Comparison of ENCODE assay signal across 8 mouse cellular contexts in the genomic region with DNA sequence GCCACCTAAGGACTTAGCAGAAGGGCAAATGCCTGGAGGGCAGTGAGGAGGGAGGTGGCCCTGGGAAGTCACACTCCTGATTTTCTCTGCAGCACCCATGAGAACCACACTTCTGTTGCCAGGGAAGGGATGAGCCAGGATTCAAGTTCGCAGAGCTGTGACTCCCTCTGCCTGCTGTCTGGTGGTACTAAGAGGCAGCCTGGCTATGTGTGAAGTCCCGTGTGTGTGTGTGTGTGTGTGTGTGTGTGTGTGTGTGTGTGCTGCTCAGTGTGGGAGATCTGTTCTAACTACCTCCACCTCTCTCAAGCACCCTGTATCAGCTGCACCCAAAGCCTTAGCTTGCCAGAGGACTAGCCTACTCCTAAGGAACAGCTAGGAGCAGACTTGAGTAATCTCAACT.
A peak's percentile ranks its signal among the peaks of the same experiment; 100 is the strongest.
DNase-seq lines count a peak whose midpoint lies in the region; ATAC-seq and TF ChIP-seq lines count a peak whose summit lies in the region.

No protein-coding gene starts in this region.

- H3K4me1 ChIP-seq in heart, postnatal 0 days (ENCODE audit: control insufficient read depth, insufficient read depth), result peaks cover 12% of the 10 kb centered on the region; the same call in 1 of the 2 replicates
- H3K4me1 ChIP-seq in heart, embryonic 12.5 days (replicated peaks), result peaks cover 26% of the 10 kb centered on the region
- no peaks in the 10 kb centered on the region for H3K4me1 ChIP-seq in hindbrain, embryonic 12.5 days

- 54% methylated on average over 2 of the region's 2 CpGs for WGBS in heart, postnatal 0 days
- WGBS in heart, embryonic 12.5 days, result 61% methylated on average over 2 of the region's 2 CpGs
- WGBS in hindbrain, embryonic 12.5 days, result 90% methylated on average over 2 of the region's 2 CpGs

- CTCF ChIA-PET in Patski (lab: Charles Lee), result interaction anchor here (0.7 to 1.5 kb wide), 4 partner anchors 11 to 489 kb away, joined by 3 to 5 read pairs (median 4); no protein-coding TSS in a partner anchor

- no peak overlapping the region for H3K27ac ChIP-seq in heart, postnatal 0 days (ENCODE audit: low read depth)
- no peak overlapping the region for H3K27ac ChIP-seq in heart, embryonic 12.5 days (ENCODE audit: poor library complexity, severe bottlenecking)
- no peak overlapping the region for H3K27ac ChIP-seq in hindbrain, embryonic 12.5 days

- no peaks in the 10 kb centered on the region for H3K9me3 ChIP-seq in heart, postnatal 0 days (replicated peaks; ENCODE audit: control insufficient read depth, low read length)
- H3K9me3 ChIP-seq in heart, embryonic 12.5 days (replicated peaks), result no peaks in the 10 kb centered on the region
- no peaks in the 10 kb centered on the region for H3K9me3 ChIP-seq in hindbrain, embryonic 12.5 days (replicated peaks)

- POLR2A ChIA-PET in Patski (lab: Charles Lee), result no interaction called here

- no peak for TF ChIP-seq EP300 in heart, postnatal 0 days (IDR thresholded peaks at IDR 0.05; ENCODE audit: low read depth)

- no peaks in the 10 kb centered on the region for H3K36me3 ChIP-seq in heart, postnatal 0 days (replicated peaks; ENCODE audit: control insufficient read depth, insufficient read depth, low read length)
- H3K36me3 ChIP-seq in heart, embryonic 12.5 days, result no peaks in the 10 kb centered on the region
- no peaks in the 10 kb centered on the region for H3K36me3 ChIP-seq in hindbrain, embryonic 12.5 days

- no peak overlapping the region for H3K4me2 ChIP-seq in heart, postnatal 0 days (ENCODE audit: low read depth, low read length)
- no peak overlapping the region for H3K4me2 ChIP-seq in heart, embryonic 12.5 days
- H3K4me2 ChIP-seq in hindbrain, embryonic 12.5 days (replicated peaks), result no peak overlapping the region

- no peak overlapping the region for H3K9ac ChIP-seq in heart, postnatal 0 days (replicated peaks; ENCODE audit: low read depth, low read length)
- no peak overlapping the region for H3K9ac ChIP-seq in heart, embryonic 12.5 days
- H3K9ac ChIP-seq in hindbrain, embryonic 12.5 days, result no peak overlapping the region

- peak; percentile 42 for DNase-seq in heart, postnatal 0 days (ENCODE audit: low spot score)
- DNase-seq in Patski (ENCODE audit: low read depth, low spot score), result no peak
- DNase-seq in frontal cortex, postnatal 10 days (ENCODE audit: low spot score in 2 of 2), result peak; percentile 50 to 62
- DNase-seq in lung, postnatal 10 days, result peak; percentile 82
- no peak for DNase-seq in Muller cell, postnatal 12 days (ENCODE audit: inconsistent ontology term)
- DNase-seq in embryo, embryonic 11 days, result no peak

- in situ Hi-C loops in Patski (cut with MboI; ENCODE audit: low pct_unique_long_range_greater_than_20kb), result no loop called here

- 0 out of 2 replicates have a peak, but pooled peaks cover 4% of the 10 kb centered on the region for H3K27me3 ChIP-seq in heart, postnatal 0 days (ENCODE audit: control insufficient read depth, insufficient read depth, low read length)
- H3K27me3 ChIP-seq in heart, embryonic 12.5 days (replicated peaks), result no peaks in the 10 kb centered on the region
- H3K27me3 ChIP-seq in Patski, result no peaks in the 10 kb centered on the region
- H3K27me3 ChIP-seq in hindbrain, embryonic 12.5 days, result peaks cover 3% of the 10 kb centered on the region; the same call in 1 of the 2 replicates

- no peak overlapping the region for H3K4me3 ChIP-seq in heart, postnatal 0 days (ENCODE audit: low read depth, low read length)
- no peak overlapping the region for H3K4me3 ChIP-seq in heart, embryonic 12.5 days
- no peak overlapping the region for H3K4me3 ChIP-seq in hindbrain, embryonic 12.5 days

- peak; percentile 60 for TF ChIP-seq CTCF in heart, postnatal 0 days (IDR thresholded peaks at IDR 0.05; ENCODE audit: low read depth)
- TF ChIP-seq CTCF in Patski (IDR thresholded peaks at IDR 0.05), result peak; percentile 72

- ATAC-seq in heart, postnatal 0 days (ENCODE audit: insufficient read depth, low read depth), result no peak
- ATAC-seq in heart, embryonic 12.5 days (ENCODE audit: insufficient number of reproducible peaks, low FRiP score), result no peak
- ATAC-seq in Patski, result peak; percentile 33
- no peak for ATAC-seq in hindbrain, embryonic 12.5 days (ENCODE audit: low FRiP score)

Comparison
In these comparisons a context has a peak if more than half of its experiments do, and no peak if none do; other contexts are left out.
1. DNase-seq: peak in heart, postnatal 0 days (single experiment), frontal cortex, postnatal 10 days (2 of 2) and lung, postnatal 10 days (single experiment); none in Patski (single experiment), Muller cell, postnatal 12 days (single experiment) and embryo, embryonic 11 days (single experiment).